Mouse (Mus musculus) liver, postnatal 0 days (tissue): Measurements from ENCODE around the gene Sv2c. TPM values are rescaled to one million over a fixed set of nuclear protein-coding genes. Genes with fewer than 3 reads are reported as not detected.
A peak's percentile ranks its signal among the peaks of the same experiment; 100 is the strongest.

Experiments used
- ATAC-seq: fragments of 200-750 bp; cut with Nextera tagmentation; 2 replicates; pipeline ENCODE4 v1.8.0; 2017; ENCODE audit warnings: mild to moderate bottlenecking, moderate library complexity
- DNase-seq: peaks from one replicate; pipeline ENCODE4 v3.0.0-alpha.2; 2016
- H3K27ac ChIP-seq: fragments of 300-500 bp; sonication (generic); 2 replicates; pipeline ENCODE4 v1.5.1; 2014; ENCODE audit warnings: antibody characterized with exemption, moderate library complexity, mild to moderate bottlenecking, low read depth
- H3K27me3 ChIP-seq: fragments of 300-500 bp; sonication (generic); 2 replicates; pipeline ENCODE4 v1.6.1; 2014; ENCODE audit warnings: low read length, control low read depth, mixed read lengths; ENCODE audit not compliant: insufficient read depth
- H3K36me3 ChIP-seq: fragments of 300-500 bp; sonication (generic); replicated peaks from 2 replicates; pipeline ENCODE4 v1.6.1; 2014; ENCODE audit warnings: mild to moderate bottlenecking, control low read depth, low read length, moderate library complexity, mixed read lengths; ENCODE audit not compliant: insufficient read depth
- H3K4me1 ChIP-seq: fragments of 300-500 bp; sonication (generic); 2 replicates; pipeline ENCODE4 v1.6.1; 2014; ENCODE audit warnings: antibody characterized with exemption, mild to moderate bottlenecking, control low read depth; ENCODE audit not compliant: insufficient read depth
- H3K4me2 ChIP-seq: fragments of 300-500 bp; sonication (generic); 2 replicates; pipeline ENCODE4 v1.6.1; 2014; ENCODE audit warnings: low read depth, mild to moderate bottlenecking, low read length, moderate library complexity, mixed read lengths
- H3K4me3 ChIP-seq: fragments of 300-500 bp; sonication (generic); 2 replicates; pipeline ENCODE4 v1.5.1; 2014; ENCODE audit warnings: low read depth, low read length
- H3K9ac ChIP-seq: fragments of 300-500 bp; sonication (generic); replicated peaks from 2 replicates; pipeline ENCODE4 v1.6.1; 2014; ENCODE audit warnings: mild to moderate bottlenecking, moderate library complexity
- H3K9me3 ChIP-seq: fragments of 300-500 bp; sonication (generic); 2 replicates; pipeline ENCODE4 v1.6.1; 2016; ENCODE audit warnings: mild to moderate bottlenecking, control low read depth, low read length, mixed read lengths
- CTCF ChIP-seq: sonication (generic); IDR thresholded peaks from 2 replicates; pipeline ENCODE4 v1.5.1; 2016; ENCODE audit warnings: antibody characterized with exemption, low read depth
- EP300 ChIP-seq: IDR thresholded peaks from 2 replicates; pipeline ENCODE4 v1.6.1; 2016; ENCODE audit warnings: antibody characterized with exemption, low read depth, mild to moderate bottlenecking
- WGBS: fragments of 180-500 bp; shearing (Covaris S2); extraction: QIAGEN DNeasy Blood & Tissue Kit; methylation state at CpG from one replicate; pipeline ENCODE4 v1.1.7; 2014; ENCODE audit not compliant: insufficient replicate concordance; 5-methylcytosine and 5-hydroxymethylcytosine counted together
- polyA plus RNA-seq: library from polyadenylated mRNA; unstranded; fragments of >200 nt; fragmentation: Nextera tagmentation; extraction: Ambion mirVana; gene quantifications from 2 replicates; pipeline ENCODE4 v1.2.1, GENCODE M21; 2015

The Sv2c gene
- polyA plus RNA-seq, 1 experiment from 2014 or later = 0.29 TPM

DNA sequence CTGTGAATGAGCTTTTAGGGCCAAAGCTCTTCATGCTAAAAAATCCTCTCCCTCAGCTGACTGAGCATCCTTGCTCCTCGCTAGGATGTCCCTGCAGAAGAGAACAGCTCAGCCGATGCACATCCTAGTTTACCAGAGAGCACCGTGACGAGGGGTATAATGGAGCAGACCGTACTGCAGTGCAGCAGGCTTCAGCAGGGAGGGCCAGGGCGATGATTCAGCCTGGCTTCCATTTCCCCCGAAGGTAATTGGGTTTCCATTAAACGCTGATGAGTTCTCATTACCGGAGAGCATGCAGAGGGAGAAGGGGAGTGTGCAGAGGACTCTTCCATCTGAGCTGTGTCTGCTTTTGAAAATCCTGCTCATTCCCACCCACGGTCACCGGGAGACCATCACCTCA is 108.5 kb downstream of the Sv2c start:
- Histone ChIP-seq H3K27me3 (no peaks in the 10 kb centered on the region), H3K4me3 (no peak overlapping the region), H3K27ac (no peak overlapping the region), H3K9ac (no peak overlapping the region), H3K9me3 (no peaks in the 10 kb centered on the region), H3K4me1 (no peaks in the 10 kb centered on the region), H3K4me2 (no peak overlapping the region), H3K36me3 (no peaks in the 10 kb centered on the region)
- no peak for ATAC-seq
- DNase-seq = no peak
- TF ChIP-seq EP300 = no peak
- no peak for TF ChIP-seq CTCF
- 77% methylated on average over 11 of the region's 11 CpGs for WGBS

DNA sequence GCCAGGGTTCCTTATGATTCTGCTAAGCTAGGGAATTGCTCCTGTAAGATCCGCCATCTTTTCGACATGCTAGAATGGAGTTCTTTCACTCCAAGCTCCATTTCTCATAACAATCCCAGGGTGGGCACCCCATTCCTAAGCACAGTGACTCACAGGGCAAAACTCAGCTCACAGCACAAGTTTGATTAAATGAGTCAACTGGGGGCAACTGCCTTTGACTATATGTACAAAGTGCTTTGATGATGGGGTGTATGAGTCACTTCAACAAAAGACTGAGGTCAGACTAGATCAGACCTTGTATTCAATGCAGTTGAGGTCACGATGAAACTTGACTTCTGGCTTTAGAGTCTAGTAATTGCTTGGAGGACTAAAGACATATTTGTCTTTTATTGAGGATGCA is 116.9 kb downstream of the Sv2c start:
- WGBS = 81% methylated on average over 3 of the region's 3 CpGs
- H3K4me1 ChIP-seq = no peaks in the 10 kb centered on the region
- no peak overlapping the region for H3K27ac ChIP-seq
- TF ChIP-seq EP300 (no peak), CTCF (no peak)
- H3K9me3 ChIP-seq = no peaks in the 10 kb centered on the region
- DNase-seq (no peak), ATAC-seq (no peak)
- H3K4me3 ChIP-seq = no peak overlapping the region
- H3K27me3 ChIP-seq = no peaks in the 10 kb centered on the region
- H3K36me3 ChIP-seq = no peaks in the 10 kb centered on the region
- H3K4me2 ChIP-seq = no peak overlapping the region
- no peak overlapping the region for H3K9ac ChIP-seq

DNA sequence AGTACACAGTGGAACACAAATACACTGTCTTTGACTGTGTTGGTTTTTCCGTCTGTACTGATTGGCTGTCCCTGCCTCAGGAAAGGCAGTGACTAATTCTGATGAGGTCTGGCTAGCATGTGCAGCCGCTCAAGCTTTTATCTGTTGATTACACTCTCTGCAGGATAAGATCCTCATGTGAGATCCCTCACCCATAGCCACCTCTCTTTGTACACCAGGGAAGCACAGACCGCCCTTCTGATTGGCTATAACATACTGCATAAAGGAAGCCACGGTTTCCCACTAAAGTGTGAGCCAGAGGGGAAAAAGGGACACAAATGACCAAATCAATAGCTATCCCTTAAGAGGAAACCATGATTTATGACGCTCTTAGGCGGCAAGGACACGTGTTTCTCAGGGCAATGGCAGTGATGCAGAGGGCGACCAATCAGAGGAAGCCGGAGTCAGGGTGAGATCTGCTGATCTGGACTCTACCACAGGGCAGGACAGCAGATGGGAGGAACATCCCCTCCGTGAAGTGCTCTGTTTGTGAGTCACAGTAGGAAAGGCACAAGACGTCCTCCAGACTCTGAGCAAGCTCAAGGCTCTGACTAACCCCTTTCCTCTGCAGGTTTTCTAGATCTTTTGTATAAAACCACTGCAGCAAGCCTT is 121.4 kb downstream of the Sv2c start:
- Histone ChIP-seq H3K36me3 (no peaks in the 10 kb centered on the region), H3K4me2 (no peak overlapping the region), H3K27me3 (no peaks in the 10 kb centered on the region), H3K27ac (no peak overlapping the region), H3K4me1 (no peaks in the 10 kb centered on the region), H3K4me3 (no peak overlapping the region), H3K9ac (no peak overlapping the region), H3K9me3 (no peaks in the 10 kb centered on the region)
- ATAC-seq (peak; percentile 25; the same call in 1 of the 2 replicates), DNase-seq (no peak)
- TF ChIP-seq EP300 = no peak
- TF ChIP-seq CTCF = no peak
- 14% methylated on average over 11 of the region's 11 CpGs for WGBS

DNA sequence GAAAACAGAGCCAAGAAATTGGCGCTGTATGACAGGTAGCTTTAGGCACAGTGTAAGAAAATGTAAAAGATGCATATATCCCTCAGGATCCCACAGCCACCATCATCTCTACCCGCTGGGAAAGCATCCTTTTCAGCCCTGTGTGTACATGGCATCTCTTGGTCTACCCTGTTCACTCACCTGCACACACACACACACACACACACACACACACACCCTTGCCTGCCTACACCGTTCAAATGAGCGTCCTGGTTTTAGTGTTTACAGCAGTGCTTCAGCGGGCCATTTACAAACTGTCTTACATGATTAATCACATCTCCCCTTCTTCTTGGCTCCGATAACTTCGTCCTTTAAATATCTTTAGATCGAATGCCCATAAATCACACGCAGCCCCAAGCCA is 123.4 kb downstream of the Sv2c start:
- H3K4me2 ChIP-seq = no peak overlapping the region
- ATAC-seq (no peak), DNase-seq (no peak)
- no peaks in the 10 kb centered on the region for H3K27me3 ChIP-seq
- H3K9me3 ChIP-seq = no peaks in the 10 kb centered on the region
- TF ChIP-seq CTCF = no peak
- TF ChIP-seq EP300 = no peak
- WGBS = 82% methylated on average over 9 of the region's 9 CpGs
- H3K9ac ChIP-seq = no peak overlapping the region
- H3K4me3 ChIP-seq = no peak overlapping the region
- no peak overlapping the region for H3K27ac ChIP-seq
- no peaks in the 10 kb centered on the region for H3K4me1 ChIP-seq
- no peaks in the 10 kb centered on the region for H3K36me3 ChIP-seq

DNA sequence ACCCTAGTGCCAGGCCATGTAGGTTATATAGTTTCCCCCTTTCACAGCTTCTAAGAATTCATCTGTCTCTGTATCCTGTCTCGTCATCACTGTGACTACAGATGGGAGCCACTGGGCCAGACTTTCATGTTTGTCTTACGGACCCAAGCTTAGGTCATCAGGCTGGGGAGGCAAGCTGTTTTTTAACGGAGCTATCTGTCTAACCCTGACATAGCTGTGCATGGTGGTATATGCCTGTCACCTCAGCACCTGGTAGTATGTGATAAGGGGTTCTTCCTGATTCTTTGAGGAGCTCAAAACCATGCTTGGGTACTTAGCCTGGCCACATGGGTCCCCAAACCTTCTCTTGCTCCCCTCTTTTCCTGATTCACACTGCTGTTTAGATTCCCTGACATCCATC is 124.2 kb downstream of the Sv2c start:
- WGBS = 43% methylated on average over 3 of the region's 3 CpGs
- Histone ChIP-seq H3K4me2 (no peak overlapping the region), H3K36me3 (no peaks in the 10 kb centered on the region), H3K9me3 (no peaks in the 10 kb centered on the region), H3K27ac (no peak overlapping the region), H3K9ac (no peak overlapping the region), H3K4me1 (no peaks in the 10 kb centered on the region), H3K4me3 (no peak overlapping the region), H3K27me3 (no peaks in the 10 kb centered on the region)
- TF ChIP-seq CTCF (no peak), EP300 (no peak)
- no peak for DNase-seq
- ATAC-seq = no peak

DNA sequence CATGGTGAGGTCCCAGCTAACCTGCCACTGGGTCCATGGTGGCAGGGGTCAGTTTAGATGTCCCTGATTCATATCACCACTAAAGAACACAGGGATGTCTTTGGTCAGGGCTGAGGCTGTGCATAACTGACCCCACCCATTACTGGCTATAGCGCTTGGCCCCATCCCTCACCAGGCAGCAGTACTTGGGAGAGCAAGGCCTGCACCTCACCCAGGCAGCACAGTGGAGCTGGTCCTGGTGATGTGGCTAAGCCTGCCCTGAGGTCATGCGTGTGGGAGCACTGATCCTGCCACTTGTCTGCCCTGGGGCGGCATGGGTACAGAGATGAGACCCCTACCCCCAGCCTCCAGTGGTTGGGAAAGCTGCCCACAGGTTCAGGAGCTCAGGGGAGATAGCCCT is 128.8 kb downstream of the Sv2c start:
- Histone ChIP-seq H3K36me3 (no peaks in the 10 kb centered on the region), H3K27ac (no peak overlapping the region), H3K9me3 (no peaks in the 10 kb centered on the region), H3K9ac (no peak overlapping the region), H3K4me3 (no peak overlapping the region), H3K4me1 (no peaks in the 10 kb centered on the region), H3K27me3 (no peaks in the 10 kb centered on the region), H3K4me2 (no peak overlapping the region)
- ATAC-seq (no peak), DNase-seq (no peak)
- TF ChIP-seq EP300 (no peak), CTCF (no peak)
- WGBS = 88% methylated on average over 3 of the region's 3 CpGs

DNA sequence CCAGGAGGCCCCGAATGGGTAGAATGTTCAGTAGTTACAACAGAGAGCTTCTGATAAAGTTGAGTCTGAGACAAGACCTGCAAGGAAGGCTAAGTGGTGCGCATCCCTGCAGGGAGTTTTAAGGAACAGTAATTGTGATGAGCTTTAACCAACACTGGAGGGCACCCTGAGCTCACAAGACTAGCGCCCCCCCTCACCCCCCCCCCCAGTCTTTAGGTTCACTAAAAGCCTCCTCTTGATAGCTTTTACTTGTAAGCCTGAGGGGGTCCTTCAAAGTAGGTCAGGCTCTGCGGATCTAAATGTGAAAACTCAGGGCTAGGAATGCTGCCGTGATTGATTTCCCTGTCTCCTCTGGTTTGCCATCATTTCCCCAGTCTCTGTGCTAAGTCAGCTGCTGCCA is 129.9 kb downstream of the Sv2c start:
- WGBS = 41% methylated on average over 5 of the region's 5 CpGs
- no peaks in the 10 kb centered on the region for H3K27me3 ChIP-seq
- no peak for ATAC-seq
- TF ChIP-seq CTCF = peak; percentile 22; the same call in 1 of the 2 replicates
- no peak for TF ChIP-seq EP300
- no peak overlapping the region for H3K9ac ChIP-seq
- no peak overlapping the region for H3K4me2 ChIP-seq
- no peaks in the 10 kb centered on the region for H3K9me3 ChIP-seq
- no peaks in the 10 kb centered on the region for H3K4me1 ChIP-seq
- no peak for DNase-seq
- no peaks in the 10 kb centered on the region for H3K36me3 ChIP-seq
- no peak overlapping the region for H3K27ac ChIP-seq
- H3K4me3 ChIP-seq = no peak overlapping the region
